Mouse (Mus musculus): ENCODE results near the gene Rbm24.

Gene Rbm24

DNA sequence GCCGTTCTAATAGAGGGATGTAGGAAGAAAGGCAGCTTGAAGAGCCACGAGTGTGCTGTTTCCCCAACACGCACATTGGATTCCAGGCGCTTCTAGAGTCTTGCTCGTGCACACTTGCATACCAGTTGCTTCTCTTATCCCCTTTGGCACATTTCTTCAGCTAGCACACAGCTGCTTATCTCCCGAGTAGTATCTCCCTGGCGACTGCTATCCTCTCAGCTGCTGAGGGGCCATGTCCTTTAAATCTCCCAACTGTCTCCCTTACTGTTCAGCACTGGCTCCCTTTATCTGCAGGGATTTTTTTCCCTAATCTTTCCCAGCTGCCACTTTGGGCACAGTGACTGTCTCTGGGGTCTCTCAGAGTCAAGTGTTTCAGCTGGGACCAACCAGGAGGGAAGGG is 25.8 kb downstream of the Rbm24 start:
- no peak for DNase-seq

DNA sequence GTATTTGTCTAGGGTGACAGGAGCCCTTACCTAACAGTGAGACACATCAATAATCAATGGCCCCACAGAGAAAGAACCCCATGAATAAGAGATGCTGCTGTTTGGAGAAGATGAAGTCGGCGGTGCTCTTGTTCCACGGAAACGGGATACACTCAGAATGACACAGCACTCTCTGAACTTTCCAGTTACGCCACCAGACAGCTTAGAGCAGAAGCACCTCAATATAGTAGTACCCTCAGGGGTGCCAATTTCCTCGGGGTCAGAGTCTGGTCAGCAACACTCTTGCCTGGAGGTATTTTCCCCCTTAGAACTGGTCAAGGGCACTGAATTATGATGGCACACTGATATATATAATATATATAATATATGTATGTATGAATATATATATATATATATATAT is 27.8 kb downstream of the Rbm24 start:
- DNase-seq: no peak

DNA sequence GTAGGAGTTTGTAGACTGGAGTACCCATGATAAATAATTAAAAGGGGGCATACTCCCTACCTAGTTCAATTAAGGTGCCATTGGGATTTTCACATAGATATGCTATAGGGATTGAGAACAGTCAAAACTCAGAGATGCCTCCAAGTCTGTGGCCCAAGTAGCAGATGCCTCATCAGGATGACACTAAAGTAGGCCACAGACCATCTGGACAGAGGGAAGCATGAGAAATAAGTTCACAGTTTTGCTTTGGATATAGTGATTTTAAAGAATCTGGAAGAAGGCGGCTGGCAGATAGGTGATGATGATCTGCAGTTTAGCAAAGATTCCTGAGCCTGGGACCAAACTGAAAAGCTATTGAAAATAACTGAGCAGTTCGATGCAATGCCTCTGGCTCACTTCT is 30.0 kb downstream of the Rbm24 start:
- DNase-seq: no peak

DNA sequence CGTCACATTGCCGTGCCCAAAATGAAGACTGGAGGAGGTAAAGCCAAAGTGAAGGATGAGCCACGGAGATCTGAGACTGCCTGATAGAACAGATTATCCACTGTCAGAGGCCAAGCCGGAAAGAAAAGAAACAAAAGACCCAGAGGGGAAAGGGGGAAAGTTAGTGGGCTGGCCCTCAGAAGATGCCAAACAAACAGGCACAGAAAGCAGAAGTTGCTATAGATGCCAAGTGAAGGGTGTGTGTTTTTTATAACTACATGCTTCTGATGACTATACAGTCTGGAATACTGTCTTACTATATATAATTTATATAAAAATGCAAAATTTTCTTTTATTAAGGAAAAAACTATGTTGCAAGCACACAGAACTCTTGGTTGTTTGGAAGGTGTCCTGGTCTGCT is 31.7 kb downstream of the Rbm24 start:
- no peak for DNase-seq

DNA sequence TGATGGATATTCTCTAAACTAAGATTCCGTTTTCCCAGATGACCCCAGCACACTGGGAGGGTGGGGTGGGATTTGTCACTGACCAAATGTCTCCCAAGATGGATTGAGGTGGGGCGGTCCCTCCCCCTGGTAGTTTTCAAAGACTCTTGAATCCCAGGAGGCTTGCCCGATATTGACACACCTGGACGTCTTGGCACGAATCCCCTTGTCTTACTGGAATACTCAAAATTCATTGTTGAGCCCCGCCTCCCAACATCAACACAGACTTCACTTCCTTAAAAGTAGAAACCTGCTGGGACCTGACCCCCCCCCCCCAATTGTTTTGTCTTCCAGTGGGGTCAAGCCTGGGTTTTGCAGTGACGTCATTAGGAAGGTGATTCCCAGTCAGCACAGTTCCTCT is 32.4 kb downstream of the Rbm24 start:
- peak; percentile 81 for DNase-seq

DNA sequence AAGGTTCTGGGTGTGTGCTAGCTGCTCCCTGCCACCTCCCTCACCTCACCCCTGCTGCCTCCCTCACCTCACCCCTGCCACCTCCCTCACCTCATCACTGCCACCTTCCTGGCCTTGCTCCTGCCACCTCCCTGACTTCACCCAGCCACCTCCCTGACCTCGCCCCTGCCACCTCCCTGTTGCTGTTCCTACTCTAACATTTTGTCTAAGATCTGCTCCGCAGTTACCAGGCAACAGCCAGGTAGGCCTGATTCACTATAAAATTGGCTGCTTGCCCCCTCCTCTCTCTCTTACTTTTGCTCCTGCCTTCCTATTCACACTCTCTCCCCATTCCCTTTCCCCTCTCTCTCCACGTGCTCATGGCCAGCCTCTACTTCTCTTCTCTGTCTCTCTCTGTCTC is 33.3 kb downstream of the Rbm24 start:
- peak; percentile 25 for DNase-seq

DNA sequence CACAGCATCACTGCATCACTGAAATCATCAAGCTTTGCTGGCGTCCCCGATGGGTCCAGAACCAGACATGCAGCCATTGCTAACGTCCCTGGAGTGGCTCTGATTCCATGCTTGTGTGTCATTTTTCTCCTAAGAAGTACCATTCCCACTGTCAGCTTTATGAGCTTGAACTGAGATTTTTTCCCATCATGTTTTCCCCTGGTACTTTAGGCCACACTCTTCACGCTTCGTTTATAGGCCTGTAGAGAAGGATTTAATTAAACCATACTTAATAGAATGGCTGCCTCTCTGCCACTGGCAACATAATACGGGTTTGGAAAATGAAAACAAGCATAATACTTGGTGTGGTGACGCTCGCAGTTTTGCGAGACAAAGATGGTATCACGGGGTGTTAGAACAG is 41.3 kb downstream of the Rbm24 start:
- no peak for DNase-seq

DNA sequence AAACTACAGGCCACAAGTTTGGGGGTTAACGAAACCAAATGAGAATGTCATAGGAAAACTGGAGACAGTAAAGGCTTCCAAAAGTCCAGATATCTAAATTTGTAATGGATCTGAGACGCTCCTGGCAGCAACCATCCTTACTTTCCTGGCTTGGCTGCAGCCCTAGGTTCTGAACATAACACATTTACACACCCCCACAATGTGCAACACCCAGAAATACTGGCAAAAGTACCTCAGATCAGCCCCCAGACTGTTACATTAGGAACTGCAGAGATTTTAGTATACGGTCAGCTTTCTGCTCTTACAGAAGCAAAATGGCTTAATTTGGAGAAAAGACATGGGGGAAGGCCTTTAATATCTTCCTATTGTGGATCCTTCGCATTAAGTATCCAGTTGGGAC is 44.0 kb downstream of the Rbm24 start:
- DNase-seq: no peak

DNA sequence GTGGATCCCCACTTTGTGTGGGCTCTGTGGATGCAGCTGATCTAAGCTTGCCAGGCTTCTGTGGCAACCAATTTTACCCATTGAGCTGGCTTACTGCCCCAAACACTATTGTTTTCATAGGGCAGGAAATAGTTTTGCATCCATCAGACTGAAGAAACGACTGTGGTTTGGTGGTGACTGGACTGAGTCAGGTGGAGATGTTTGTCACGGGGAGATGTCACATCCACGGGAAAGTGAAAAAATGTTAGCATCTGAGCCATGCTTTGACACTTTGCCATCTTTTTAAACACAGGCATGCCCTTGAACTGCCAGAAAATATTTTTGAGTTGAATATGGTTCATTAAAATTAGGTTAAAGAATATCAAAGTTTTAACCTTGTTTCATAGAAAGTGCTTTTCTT is 45.5 kb downstream of the Rbm24 start:
- no peak for DNase-seq

DNA sequence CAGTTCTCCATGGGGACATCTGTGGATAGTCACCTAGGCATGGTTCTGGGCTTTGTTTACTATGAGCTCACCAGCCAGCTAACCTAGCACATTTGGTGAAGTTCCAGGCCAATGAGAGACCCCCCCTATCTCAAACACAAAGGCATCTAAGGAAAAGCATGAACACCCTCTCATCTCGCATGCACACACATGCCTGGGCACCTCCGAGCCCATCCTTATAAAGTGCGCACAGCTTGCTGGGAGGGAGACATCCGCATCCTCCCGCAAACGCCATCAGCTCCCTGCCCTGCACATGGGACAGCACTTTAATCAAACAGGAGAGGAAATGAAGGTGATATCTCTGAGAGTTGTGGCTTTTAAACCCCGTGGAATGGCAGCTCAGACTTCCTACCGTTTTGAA is 50.0 kb downstream of the Rbm24 start:
- no peak for DNase-seq

DNA sequence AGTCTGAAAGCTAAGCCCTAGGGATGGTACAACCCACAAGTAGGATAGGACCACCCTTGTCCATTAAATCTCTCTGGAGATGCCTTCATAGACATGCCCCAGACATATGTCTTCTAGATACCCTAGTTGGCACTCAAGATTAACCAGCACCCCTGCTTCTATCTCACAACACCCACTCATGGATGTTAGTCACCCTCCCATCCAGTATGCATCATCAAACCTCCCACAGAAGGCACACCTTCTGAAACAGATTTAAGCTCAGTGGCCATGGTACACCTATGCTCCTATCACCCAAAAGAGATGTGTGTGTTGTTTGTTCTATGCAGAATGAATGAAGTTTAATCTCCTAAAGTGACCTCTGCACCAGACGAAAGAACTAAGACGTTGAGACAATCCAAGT is 51.3 kb downstream of the Rbm24 start:
- DNase-seq: no peak
